Mouse (Mus musculus) E14TG2a.4 (cell line): ENCODE data around the gene Pcca.

Experiments
- H3K27me3 ChIP-seq: 2 replicates; pipeline ENCODE4 v1.6.1; 2014; ENCODE audit warnings: low read length, control low read depth; ENCODE audit not compliant: insufficient read depth
- H3K36me3 ChIP-seq: 2 replicates; pipeline ENCODE4 v1.6.1; 2014; ENCODE audit warnings: low read length, control low read depth; ENCODE audit not compliant: insufficient read depth
- H3K4me1 ChIP-seq: replicated peaks from 2 replicates; pipeline ENCODE4 v1.6.1; 2014; ENCODE audit warnings: low read depth, low read length, control low read depth
- H3K4me3 ChIP-seq: replicated peaks from 2 replicates; pipeline ENCODE4 v1.5.1; 2014; ENCODE audit warnings: mild to moderate bottlenecking, low read length
- H3K9me3 ChIP-seq: 2 replicates; pipeline ENCODE4 v1.6.1; 2014; ENCODE audit warnings: low read length, control low read depth
- CTCF ChIP-seq: conservative IDR thresholded peaks from 2 replicates; pipeline ENCODE4 v1.5.1; 2014; ENCODE audit warnings: low read length
- NANOG ChIP-seq: IDR thresholded peaks from 2 replicates; pipeline ENCODE4 v1.6.1; 2014; ENCODE audit warnings: borderline replicate concordance, low read length, mixed read lengths
- POU5F1 ChIP-seq: IDR thresholded peaks from 2 replicates; pipeline ENCODE4 v1.6.1; 2014; ENCODE audit warnings: low read length, borderline replicate concordance

Gene Pcca

DNA sequence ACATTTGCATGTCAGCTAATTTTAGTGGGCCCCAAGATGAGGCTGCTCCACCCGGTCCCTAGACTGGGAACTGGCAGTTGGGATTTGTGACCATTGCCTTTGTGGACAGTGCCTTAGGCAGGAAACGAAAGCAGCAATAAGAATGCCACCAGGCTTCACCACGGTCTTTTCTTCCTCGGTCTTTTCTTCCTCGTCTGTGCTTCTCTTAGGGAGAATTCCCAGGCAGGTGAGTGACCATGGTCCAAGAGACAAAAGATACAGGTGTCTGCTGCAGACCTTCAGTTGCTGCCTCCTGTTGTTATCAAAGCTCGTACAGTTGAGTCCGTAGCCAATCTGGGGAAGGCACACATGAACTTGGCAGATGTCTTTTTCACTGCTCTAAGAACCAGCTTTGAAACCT lies 346.2 kb downstream of the Pcca start:
- TF ChIP-seq NANOG = no peak
- no peaks in the 10 kb centered on the region for H3K9me3 ChIP-seq
- H3K4me3 ChIP-seq = no peak overlapping the region
- no peaks in the 10 kb centered on the region for H3K27me3 ChIP-seq
- no peaks in the 10 kb centered on the region for H3K36me3 ChIP-seq
- H3K4me1 ChIP-seq = no peaks in the 10 kb centered on the region

DNA sequence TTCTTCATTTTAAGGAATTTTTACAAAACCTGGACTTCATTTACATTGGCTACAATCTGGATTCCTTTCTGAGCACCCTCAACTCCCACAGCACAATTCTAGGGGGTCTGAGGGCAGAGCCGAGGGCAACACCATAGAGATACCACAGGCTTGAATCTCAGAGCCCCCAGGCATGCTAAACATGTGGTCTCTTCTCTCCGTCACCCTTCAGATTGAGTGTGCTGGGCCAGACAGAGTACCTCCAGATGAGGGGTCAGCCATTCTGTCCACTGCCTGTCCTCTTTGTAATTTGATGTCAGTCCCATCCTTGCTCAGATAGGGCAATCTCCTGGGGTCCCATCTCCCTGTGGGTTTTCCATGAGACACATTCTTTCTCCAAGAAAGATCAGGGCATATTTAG lies 347.6 kb downstream of the Pcca start:
- Histone ChIP-seq H3K4me1 (no peaks in the 10 kb centered on the region), H3K9me3 (no peaks in the 10 kb centered on the region), H3K27me3 (no peaks in the 10 kb centered on the region), H3K4me3 (no peak overlapping the region), H3K36me3 (peaks cover 9% of the 10 kb centered on the region; the same call in 1 of the 2 replicates)
- TF ChIP-seq NANOG (no peak), POU5F1 (no peak), CTCF (no peak)

DNA sequence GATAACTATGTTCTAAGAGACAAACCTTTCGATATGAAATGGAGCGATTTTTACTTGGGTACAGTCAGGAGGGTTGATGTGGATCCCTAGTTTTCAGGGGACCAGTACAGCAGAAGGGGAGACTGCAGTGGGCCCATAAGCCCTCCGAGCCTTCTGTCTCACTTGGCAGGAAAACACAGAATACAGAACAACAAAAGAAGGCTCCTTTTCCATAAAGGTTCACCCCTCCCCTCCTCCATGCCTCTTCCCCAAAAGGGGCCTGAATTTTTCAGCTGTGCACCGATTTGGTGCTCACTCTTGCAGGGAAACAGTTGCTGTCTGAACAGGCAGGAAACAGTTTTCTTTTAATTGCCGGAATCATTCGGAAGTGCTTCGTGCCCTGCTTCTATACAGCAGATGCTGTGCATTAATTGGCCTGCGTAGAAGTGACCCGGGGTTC lies 348.1 kb downstream of the Pcca start:
- no peaks in the 10 kb centered on the region for H3K27me3 ChIP-seq
- no peak overlapping the region for H3K4me3 ChIP-seq
- H3K9me3 ChIP-seq = no peaks in the 10 kb centered on the region
- TF ChIP-seq NANOG (no peak), CTCF (no peak), POU5F1 (no peak)
- H3K4me1 ChIP-seq = no peaks in the 10 kb centered on the region
- H3K36me3 ChIP-seq = peaks cover 9% of the 10 kb centered on the region; the same call in 1 of the 2 replicates

DNA sequence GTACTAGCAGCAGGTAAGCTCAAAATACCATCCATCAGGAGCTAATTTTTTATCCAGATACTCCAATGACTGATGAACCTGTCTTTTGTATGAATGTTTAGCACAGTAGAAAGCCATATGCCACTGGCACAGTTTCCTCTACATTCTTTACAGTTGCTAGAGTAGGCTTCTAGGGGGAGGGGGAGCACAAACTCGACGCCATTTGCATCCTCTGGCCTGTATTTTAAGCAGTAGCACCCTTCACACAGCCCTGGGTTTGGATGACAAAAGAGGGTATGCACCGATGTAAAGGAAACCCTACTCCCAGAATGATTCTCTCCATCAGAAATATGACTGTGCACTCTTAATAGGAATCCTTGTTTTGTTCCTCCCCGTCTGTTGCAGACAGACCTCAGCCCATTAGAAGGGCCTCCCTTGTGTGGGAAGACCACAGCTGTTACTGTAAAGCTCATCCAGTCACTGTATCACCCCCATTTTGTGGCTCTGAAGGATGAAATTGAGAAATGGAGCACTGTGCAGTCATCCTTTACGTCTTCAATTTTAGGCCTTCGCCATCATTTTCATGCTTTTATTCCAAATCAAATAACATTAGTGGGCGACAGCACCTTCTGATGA lies 348.8 kb downstream of the Pcca start:
- TF ChIP-seq CTCF (no peak), NANOG (no peak), POU5F1 (no peak)
- Histone ChIP-seq H3K36me3 (peaks cover 9% of the 10 kb centered on the region; the same call in 1 of the 2 replicates), H3K4me1 (no peaks in the 10 kb centered on the region), H3K4me3 (no peak overlapping the region), H3K9me3 (no peaks in the 10 kb centered on the region), H3K27me3 (no peaks in the 10 kb centered on the region)

DNA sequence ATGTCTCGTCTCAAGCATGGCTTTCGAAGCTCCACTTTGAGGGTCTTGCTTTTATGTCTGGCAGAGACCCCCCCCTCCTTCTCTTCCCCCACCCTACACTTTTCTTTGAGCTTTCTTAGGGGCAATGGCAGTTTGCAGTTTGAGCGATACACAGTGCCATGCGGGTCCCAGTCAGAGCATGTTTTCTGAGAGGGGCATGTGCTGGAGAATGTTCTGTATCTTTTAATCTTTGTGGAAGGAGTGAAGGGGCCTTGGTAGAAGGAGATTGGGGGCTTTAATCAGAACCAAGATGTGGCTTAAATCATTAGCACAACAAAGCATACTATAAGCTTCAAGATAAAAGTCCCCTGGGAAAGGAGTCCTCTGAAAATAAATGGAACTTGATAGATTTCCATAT lies 349.3 kb downstream of the Pcca start:
- Histone ChIP-seq H3K4me3 (no peak overlapping the region), H3K27me3 (no peaks in the 10 kb centered on the region), H3K9me3 (no peaks in the 10 kb centered on the region), H3K36me3 (peaks cover 12% of the 10 kb centered on the region; the same call in 1 of the 2 replicates), H3K4me1 (no peaks in the 10 kb centered on the region)
- no peak for TF ChIP-seq NANOG
- TF ChIP-seq CTCF = no peak
- TF ChIP-seq POU5F1 = no peak

DNA sequence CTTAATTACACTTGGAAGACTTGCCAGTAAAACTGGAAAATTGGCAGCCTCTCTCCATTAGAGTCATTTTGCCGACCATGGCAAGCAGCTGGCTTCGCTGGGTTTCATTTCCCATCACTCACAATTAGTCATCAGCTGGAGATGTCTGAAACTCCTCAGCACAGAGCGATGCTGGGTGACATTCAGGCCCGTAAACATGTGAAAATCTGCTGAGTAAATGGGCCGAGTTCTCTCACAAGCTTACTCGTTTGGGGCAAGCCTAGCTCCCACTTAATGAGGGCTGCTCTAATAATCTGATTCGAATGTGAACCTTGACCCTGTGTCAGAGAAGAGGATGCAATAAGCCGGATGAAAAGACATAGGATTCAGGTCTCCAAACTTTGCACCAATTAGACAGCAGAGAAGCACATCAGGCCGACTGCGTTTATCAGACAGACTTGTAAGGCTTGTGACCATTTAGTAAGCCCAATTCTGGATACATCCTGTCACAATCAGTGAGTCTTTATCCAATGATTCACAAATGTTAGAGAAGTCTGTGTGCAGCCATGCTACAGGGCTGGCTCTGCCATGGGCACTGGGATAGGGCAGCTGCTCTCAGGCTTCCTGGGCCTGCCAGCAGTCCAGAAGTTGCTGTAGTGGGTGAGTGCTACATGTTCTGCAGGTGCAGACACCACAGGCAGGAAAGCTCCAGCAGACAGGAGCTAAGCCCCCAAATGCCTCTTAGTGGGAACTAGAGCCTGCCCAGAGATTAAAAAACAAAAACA lies 349.9 kb downstream of the Pcca start:
- TF ChIP-seq CTCF (no peak), NANOG (no peak), POU5F1 (no peak)

DNA sequence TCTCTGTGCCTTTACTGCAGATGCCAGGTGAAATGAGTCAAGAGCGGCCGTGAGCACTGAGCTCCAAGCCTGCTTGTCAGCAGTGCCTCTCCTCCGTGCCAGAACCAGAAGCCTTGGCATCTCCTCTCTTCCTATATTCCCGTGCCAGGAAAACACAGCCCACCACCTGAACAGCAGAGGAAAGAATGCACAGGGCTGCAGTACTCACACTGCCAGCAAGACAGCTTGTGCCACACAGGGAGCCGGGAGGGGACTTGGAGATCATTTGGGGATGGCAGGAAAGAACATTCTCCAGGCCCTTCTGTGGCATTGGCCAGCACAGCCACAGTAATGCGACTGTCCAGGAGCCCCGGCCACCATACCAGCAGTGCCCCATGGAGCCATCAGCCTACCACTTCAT lies 351.8 kb downstream of the Pcca start:
- H3K4me1 ChIP-seq = no peaks in the 10 kb centered on the region
- H3K4me3 ChIP-seq = no peak overlapping the region
- no peaks in the 10 kb centered on the region for H3K9me3 ChIP-seq
- TF ChIP-seq NANOG (no peak), POU5F1 (no peak), CTCF (no peak)
- H3K36me3 ChIP-seq = peaks cover 29% of the 10 kb centered on the region
- H3K27me3 ChIP-seq = no peaks in the 10 kb centered on the region

More for the DNA sequence above, 349.9 kb downstream of the Pcca start:
- Histone ChIP-seq H3K9me3 (no peaks in the 10 kb centered on the region), H3K4me3 (no peak overlapping the region), H3K36me3 (peaks cover 18% of the 10 kb centered on the region; the same call in 1 of the 2 replicates), H3K4me1 (no peaks in the 10 kb centered on the region), H3K27me3 (no peaks in the 10 kb centered on the region)

DNA sequence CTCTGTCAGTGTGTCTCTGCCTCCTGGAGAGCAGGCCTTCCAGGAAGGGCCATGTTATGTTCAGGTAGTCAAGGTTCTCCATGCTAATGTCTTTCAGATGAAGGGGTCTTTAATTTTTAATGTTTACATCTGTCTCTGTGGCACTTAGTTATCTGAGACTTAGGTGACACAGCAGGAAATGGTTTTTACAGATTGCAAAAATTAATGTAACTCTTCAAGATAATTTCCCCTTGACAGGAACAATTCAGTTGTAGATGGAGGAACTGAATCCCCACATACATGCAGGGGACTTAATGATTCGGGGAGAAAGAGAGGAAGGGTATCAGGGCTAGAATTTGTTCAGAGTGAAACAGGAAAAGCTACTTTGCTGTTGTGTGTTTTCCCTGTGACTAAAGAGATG lies 353.2 kb downstream of the Pcca start:
- Histone ChIP-seq H3K9me3 (no peaks in the 10 kb centered on the region), H3K4me1 (no peaks in the 10 kb centered on the region)
- TF ChIP-seq POU5F1 (no peak), NANOG (no peak), CTCF (no peak)

More for the DNA sequence above, 353.2 kb downstream of the Pcca start:
- no peaks in the 10 kb centered on the region for H3K27me3 ChIP-seq
- H3K36me3 ChIP-seq = peaks cover 43% of the 10 kb centered on the region
- H3K4me3 ChIP-seq = no peak overlapping the region
